Mouse (Mus musculus) embryonic facial prominence, embryonic 14.5 days (tissue): ENCODE results near the gene Slc5a10. TPM values are rescaled to one million over a fixed set of nuclear protein-coding genes. Genes with fewer than 3 reads are reported as not detected.

Experiments
- ATAC-seq: fragments of 200-750 bp; cut with Nextera tagmentation; 2 replicates; pipeline ENCODE4 v1.8.0; 2017; ENCODE audit warnings: low read depth, moderate number of reproducible peaks, moderate TSS enrichment
- DNase-seq: peaks from one replicate; pipeline ENCODE4 v3.0.0-alpha.2; 2015; ENCODE audit warnings: low spot score
- H3K27ac ChIP-seq: fragments of 300-500 bp; sonication (generic); replicated peaks from 2 replicates; pipeline ENCODE4 v1.5.1; 2014; ENCODE audit warnings: low read depth, mild to moderate bottlenecking, low read length, moderate library complexity
- H3K27me3 ChIP-seq: fragments of 300-500 bp; sonication (generic); replicated peaks from 2 replicates; pipeline ENCODE4 v1.6.1; 2014; ENCODE audit warnings: low read length; ENCODE audit not compliant: control insufficient read depth, insufficient read depth
- H3K36me3 ChIP-seq: fragments of 300-500 bp; sonication (generic); 2 replicates; pipeline ENCODE4 v1.6.1; 2014; ENCODE audit warnings: low read length, mixed read lengths; ENCODE audit not compliant: control insufficient read depth, insufficient read depth
- H3K4me1 ChIP-seq: fragments of 300-500 bp; sonication (generic); 2 replicates; pipeline ENCODE4 v1.6.1; 2014; ENCODE audit warnings: antibody characterized with exemption, low read length; ENCODE audit not compliant: control insufficient read depth, insufficient read depth
- H3K4me2 ChIP-seq: fragments of 300-500 bp; sonication (generic); 2 replicates; pipeline ENCODE4 v1.6.1; 2014; ENCODE audit warnings: low read depth, mild to moderate bottlenecking, low read length, moderate library complexity, mixed read lengths
- H3K4me3 ChIP-seq: fragments of 300-500 bp; sonication (generic); 2 replicates; pipeline ENCODE4 v1.5.1; 2014; ENCODE audit warnings: low read depth, mild to moderate bottlenecking, low read length
- H3K9ac ChIP-seq: fragments of 300-500 bp; sonication (generic); 2 replicates; pipeline ENCODE4 v1.6.1; 2014; ENCODE audit warnings: low read depth, mild to moderate bottlenecking, low read length, moderate library complexity, mixed read lengths
- H3K9me3 ChIP-seq: fragments of 300-500 bp; sonication (generic); 2 replicates; pipeline ENCODE4 v1.6.1; 2016; ENCODE audit warnings: low read length; ENCODE audit not compliant: control insufficient read depth
- WGBS: fragments of 180-500 bp; shearing (Covaris S2); extraction: QIAGEN DNeasy Blood & Tissue Kit; methylation state at CpG from one replicate; pipeline ENCODE4 v1.1.7; 2014; 5-methylcytosine and 5-hydroxymethylcytosine counted together
- polyA plus RNA-seq: library from polyadenylated mRNA; unstranded; fragments of >200 nt; fragmentation: Nextera tagmentation; extraction: Ambion mirVana; gene quantifications from 2 replicates; pipeline ENCODE4 v1.2.1, GENCODE M21; 2014

Slc5a10 gene
- polyA plus RNA-seq, 1 experiment from 2014 or later, result 0.13 TPM

DNA sequence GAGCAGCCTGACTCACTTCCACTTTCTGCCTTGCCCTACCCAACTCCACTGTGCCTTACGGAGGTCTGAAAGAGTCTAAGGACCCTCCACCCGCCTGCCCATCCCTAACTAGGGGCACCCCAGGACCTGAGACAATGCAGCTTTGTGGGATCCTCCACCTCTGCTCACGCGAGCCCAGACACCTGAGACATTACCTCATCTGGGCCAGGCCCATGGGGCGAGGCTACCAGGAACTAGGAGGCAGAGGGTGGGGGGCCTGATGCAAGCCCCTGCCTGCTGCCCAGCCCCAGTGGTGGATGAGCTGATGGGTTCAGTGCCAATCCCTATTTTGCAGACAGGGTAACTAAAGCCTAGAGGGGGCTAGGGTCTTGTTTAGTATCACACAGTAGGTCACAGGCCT is 21.2 kb downstream of the Slc5a10 start:
- no peaks in the 10 kb centered on the region for H3K27me3 ChIP-seq
- no peak overlapping the region for H3K27ac ChIP-seq
- H3K9me3 ChIP-seq, result no peaks in the 10 kb centered on the region
- no peaks in the 10 kb centered on the region for H3K36me3 ChIP-seq
- no peak overlapping the region for H3K9ac ChIP-seq
- DNase-seq (no peak), ATAC-seq (no peak)
- WGBS, result 67% methylated on average over 5 of the region's 5 CpGs
- no peak overlapping the region for H3K4me2 ChIP-seq
- H3K4me1 ChIP-seq, result no peaks in the 10 kb centered on the region
- no peak overlapping the region for H3K4me3 ChIP-seq

DNA sequence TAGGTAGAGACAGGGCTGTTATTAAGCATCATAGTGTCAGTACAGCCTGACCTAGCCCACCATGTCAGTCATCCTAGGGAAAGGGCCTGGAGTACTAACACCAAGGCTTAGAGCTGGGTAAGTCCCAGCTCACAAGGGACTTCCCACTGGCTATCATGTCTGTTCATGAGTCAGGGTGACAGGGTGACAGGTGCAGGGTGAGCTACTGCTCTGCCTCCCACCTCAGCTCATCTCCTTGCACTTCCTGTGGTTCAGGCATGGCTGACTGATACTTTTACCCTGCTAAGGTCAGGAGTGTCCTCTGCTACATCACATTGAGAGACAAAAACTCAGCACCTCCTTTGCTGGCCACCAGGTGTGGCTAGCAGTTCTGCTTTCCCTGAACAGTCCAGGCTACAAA is 21.8 kb downstream of the Slc5a10 start:
- no peak for ATAC-seq
- H3K27me3 ChIP-seq, result no peaks in the 10 kb centered on the region
- H3K27ac ChIP-seq, result no peak overlapping the region
- no peak overlapping the region for H3K4me2 ChIP-seq
- no peak overlapping the region for H3K4me3 ChIP-seq
- H3K9ac ChIP-seq, result no peak overlapping the region
- no peaks in the 10 kb centered on the region for H3K36me3 ChIP-seq
- no peak for DNase-seq
- H3K4me1 ChIP-seq, result no peaks in the 10 kb centered on the region
- H3K9me3 ChIP-seq, result no peaks in the 10 kb centered on the region

DNA sequence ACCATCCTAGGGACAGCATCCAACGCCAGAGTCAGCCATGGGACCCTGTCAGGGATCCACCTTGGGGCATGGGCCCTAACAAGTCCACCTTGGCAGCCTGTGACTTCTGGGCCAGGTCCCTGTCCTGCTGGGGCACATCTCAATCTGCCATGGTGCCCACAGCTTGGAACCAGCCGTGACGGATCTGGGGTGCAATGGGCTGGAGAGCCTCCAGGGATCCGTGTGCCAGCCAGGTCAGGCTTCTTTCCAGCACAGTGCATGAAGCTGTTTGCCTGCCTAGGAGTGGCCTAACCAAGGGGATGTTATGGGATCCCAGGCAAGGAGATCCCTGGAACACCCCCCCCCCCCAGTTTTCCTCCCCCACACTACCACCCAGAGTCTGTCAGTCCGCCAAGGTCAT is 27.6 kb downstream of the Slc5a10 start:
- no peak overlapping the region for H3K27ac ChIP-seq
- no peak overlapping the region for H3K4me2 ChIP-seq
- H3K27me3 ChIP-seq, result no peaks in the 10 kb centered on the region
- no peaks in the 10 kb centered on the region for H3K36me3 ChIP-seq
- no peaks in the 10 kb centered on the region for H3K4me1 ChIP-seq
- H3K4me3 ChIP-seq, result no peak overlapping the region
- no peak for DNase-seq
- ATAC-seq, result no peak
- no peak overlapping the region for H3K9ac ChIP-seq
- H3K9me3 ChIP-seq, result no peaks in the 10 kb centered on the region
- WGBS, result 77% methylated on average over 4 of the region's 5 CpGs

DNA sequence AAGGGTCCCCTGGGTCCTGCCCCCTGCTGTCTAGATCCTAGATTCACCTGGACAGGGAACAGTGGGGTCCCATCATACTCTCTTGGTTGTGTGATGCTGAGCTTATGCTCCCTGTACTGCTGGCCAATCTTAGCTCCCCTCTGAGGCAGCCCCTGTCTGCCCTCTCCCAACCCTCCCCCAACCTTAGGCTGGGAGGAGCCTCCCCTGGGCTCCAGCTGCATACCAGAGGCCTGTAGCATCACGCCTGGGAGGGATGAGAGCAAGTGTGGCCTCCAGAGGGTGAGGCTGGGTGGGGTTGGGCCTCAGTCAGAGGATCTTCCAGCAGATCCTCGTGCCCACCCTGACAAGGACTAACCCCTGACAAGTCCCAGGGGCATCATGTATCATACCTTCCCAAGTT is 33.0 kb downstream of the Slc5a10 start:
- no peak overlapping the region for H3K4me2 ChIP-seq

DNA sequence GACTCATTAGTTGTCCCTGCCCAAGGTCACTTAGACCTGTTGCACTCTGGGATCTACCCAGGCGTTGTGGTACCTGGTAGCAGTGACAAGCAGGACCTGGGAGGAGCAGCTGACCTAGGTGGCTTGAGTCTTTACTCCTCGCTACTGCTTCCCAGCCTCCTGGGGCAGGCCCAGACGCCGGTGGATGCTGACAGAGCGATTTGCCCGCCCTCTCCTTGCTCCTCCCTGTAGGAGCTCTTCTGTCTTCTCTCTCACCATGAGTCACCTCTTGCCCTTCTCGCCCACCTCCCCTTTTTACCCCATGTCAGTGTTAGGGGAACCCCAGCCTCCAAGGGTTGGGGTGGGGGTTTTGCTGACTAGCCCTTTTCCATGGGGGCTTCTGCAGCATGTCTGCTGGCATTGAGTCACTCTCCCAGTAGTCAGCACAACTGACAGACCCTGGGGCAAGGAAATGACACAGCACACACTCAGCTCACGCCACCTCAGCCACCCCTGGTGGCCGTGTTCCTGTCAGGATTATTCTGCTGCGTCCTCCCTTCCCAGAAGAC is 33.6 kb downstream of the Slc5a10 start:
- no peak overlapping the region for H3K4me3 ChIP-seq
- peaks cover 6% of the 10 kb centered on the region for H3K4me1 ChIP-seq
- no peak overlapping the region for H3K4me2 ChIP-seq
- ATAC-seq (no peak), DNase-seq (no peak)
- 34% methylated on average over 10 of the region's 10 CpGs for WGBS
- H3K27me3 ChIP-seq, result peaks cover 28% of the 10 kb centered on the region
- no peaks in the 10 kb centered on the region for H3K36me3 ChIP-seq
- H3K27ac ChIP-seq, result 0 out of 2 replicates have a peak overlapping the region, but pooled peaks have one; percentile 1
- H3K9ac ChIP-seq, result no peak overlapping the region
- no peaks in the 10 kb centered on the region for H3K9me3 ChIP-seq

More for the DNA sequence above, 33.0 kb downstream of the Slc5a10 start:
- peaks cover 28% of the 10 kb centered on the region for H3K27me3 ChIP-seq
- H3K4me3 ChIP-seq, result no peak overlapping the region
- no peaks in the 10 kb centered on the region for H3K9me3 ChIP-seq
- peak; percentile 60 for ATAC-seq
- peak; percentile 68 for DNase-seq
- H3K9ac ChIP-seq, result no peak overlapping the region
- H3K4me1 ChIP-seq, result peaks cover 6% of the 10 kb centered on the region
- H3K36me3 ChIP-seq, result no peaks in the 10 kb centered on the region
- 44% methylated on average over 2 of the region's 2 CpGs for WGBS
- no peak overlapping the region for H3K27ac ChIP-seq

DNA sequence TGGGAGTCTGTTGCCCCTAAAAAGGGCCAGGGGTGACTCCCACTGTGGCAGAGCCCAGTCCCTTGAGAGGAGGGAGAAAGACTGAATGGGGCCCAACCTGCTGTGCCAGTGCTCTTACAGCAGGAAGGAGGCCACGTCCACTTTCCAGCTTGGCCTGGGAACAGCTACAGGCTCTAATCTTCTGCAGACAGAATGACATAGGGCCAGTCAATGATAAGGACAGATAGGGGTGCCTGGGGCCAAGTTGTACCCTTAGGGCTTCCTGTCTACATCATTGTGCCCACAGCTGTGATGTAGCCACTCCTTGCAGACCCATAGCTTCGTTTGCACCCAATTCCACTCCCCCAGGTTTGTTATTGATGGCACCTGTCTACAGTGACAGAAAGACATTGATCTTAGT is 34.5 kb downstream of the Slc5a10 start:
- Histone ChIP-seq H3K4me2 (no peak overlapping the region), H3K9me3 (no peaks in the 10 kb centered on the region), H3K9ac (no peak overlapping the region), H3K36me3 (no peaks in the 10 kb centered on the region), H3K27me3 (peaks cover 28% of the 10 kb centered on the region), H3K4me1 (peaks cover 6% of the 10 kb centered on the region), H3K27ac (no peak overlapping the region), H3K4me3 (no peak overlapping the region)
- DNase-seq (no peak), ATAC-seq (no peak)
- 68% methylated on average over 2 of the region's 2 CpGs for WGBS

DNA sequence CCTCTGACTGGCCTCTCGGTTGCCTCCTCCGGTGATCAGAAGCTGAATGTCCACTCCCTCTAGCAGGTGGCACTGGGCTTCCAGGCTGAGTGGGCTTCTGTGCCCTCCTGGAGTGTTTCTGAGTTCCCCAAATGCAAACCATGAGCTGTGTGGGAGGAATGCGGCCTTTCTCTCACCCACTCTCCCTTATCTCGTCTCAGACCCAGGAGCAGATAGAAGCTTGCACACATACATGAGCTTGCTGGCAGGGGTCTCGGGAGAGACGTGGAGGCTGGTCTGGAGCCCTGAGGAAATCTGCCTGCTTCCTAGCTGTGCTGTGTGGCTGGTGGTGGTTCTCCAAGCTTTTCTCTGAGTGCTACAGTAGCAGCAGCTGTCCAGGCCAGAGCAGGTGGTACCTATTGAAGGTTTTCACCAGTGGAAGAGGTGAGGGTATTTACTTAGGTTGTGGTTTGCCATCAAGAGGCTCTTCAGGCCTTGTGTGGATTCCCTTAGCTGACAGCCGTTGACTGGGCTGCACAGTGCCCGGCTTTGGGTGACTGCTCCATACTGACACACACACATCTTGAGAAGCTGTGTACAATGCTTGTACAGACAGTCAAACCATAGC is 35.4 kb downstream of the Slc5a10 start:
- Histone ChIP-seq H3K27ac (no peak overlapping the region), H3K4me1 (peaks cover 6% of the 10 kb centered on the region), H3K9me3 (no peaks in the 10 kb centered on the region), H3K9ac (peak overlapping the region; percentile 54; the same call in 1 of the 2 replicates), H3K27me3 (peaks cover 28% of the 10 kb centered on the region), H3K36me3 (no peaks in the 10 kb centered on the region), H3K4me3 (peak overlapping the region; percentile 48), H3K4me2 (peak overlapping the region; percentile 74)
- 69% methylated on average over 8 of the region's 8 CpGs for WGBS
- DNase-seq (no peak), ATAC-seq (no peak)

DNA sequence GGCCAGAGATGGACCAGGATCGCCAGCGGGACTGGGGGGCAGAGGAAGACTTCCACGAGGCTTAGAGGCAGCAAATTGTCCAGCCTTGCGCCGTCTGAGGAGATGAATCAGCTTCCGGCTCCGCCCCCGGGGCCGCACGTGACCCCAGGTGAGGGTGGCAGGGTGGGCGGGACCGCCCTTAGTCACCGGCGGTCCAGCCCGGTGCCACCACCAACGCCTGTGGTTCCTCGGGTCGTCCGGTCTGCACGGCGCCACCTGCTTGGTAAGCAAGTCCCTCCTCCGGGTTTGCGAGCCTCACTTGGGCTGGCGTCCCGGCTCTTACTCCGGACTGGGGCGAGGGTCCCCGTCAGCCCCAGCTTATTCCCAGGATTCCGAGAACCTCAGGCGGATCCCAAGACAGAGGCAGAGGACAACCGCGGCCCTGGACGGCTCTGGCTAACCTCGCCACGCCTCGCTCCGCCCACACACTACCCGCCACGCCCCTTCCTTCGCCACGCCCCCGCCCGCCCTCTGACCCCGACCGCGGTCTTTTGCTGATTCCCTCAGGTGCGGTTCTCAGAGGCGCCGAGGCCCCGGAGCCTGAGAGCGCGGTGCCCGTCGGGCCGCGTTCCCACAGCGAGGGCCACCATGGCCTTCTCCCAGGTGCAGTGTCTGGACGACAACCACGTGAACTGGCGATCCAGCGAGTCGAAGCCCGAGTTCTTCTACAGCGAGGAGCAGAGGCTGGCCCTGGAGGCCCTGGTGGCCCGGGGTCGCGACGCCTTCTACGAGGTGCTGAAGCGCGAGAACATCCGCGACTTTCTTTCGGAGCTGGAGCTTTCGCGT is 36.5 kb downstream of the Slc5a10 start, which contains the start of gene Fam83g:
Gene Fam83g (plus strand): TSS at position 185 of the 825 bp plus-strand sequence.
- DNase-seq (peak; percentile 20), ATAC-seq (peak; percentile 63; the same call in 1 of the 2 replicates)

More for the DNA sequence above, 36.5 kb downstream of the Slc5a10 start, which contains the start of gene Fam83g:
- Histone ChIP-seq H3K27ac (no peak within 1 kb of the TSS), H3K9ac (peak within 1 kb of the TSS; percentile 54), H3K4me2 (peak within 1 kb of the TSS; percentile 74), H3K4me1 (peaks cover 6% of the 10 kb centered on the region), H3K4me3 (peak within 1 kb of the TSS; percentile 48), H3K9me3 (no peaks in the 10 kb centered on the region), H3K27me3 (peaks cover 28% of the 10 kb centered on the region), H3K36me3 (no peaks in the 10 kb centered on the region)
- 1% methylated on average over 53 of the region's 76 CpGs for WGBS
